Mouse (Mus musculus) heart, adult 2 months (tissue): ENCODE data around the gene Mbnl2. TPM values are rescaled to one million over a fixed set of nuclear protein-coding genes. Genes with fewer than 3 reads are reported as not detected.

Experiments used
- DNase-seq, 2 experiments: peaks; one replicate each; pipeline ENCODE4 v3.0.0; 2021
- H3K27ac ChIP-seq: fragments of 200-600 bp; 2 replicates; pipeline ENCODE4 v1.8.1; 2022
- H3K27me3 ChIP-seq: fragments of 200-500 bp; 2 replicates; pipeline ENCODE4 v1.6.1; 2012; ENCODE audit warnings: mild to moderate bottlenecking, low read length, inconsistent platforms, mixed read lengths; ENCODE audit not compliant: control insufficient read depth, insufficient read depth
- H3K36me3 ChIP-seq: fragments of 200-500 bp; 2 replicates; pipeline ENCODE4 v1.6.1; 2012; ENCODE audit warnings: low read length, inconsistent platforms; ENCODE audit not compliant: control insufficient read depth, insufficient read depth
- H3K4me1 ChIP-seq: fragments of 200-500 bp; 2 replicates; pipeline ENCODE4 v1.6.1; 2011; ENCODE audit warnings: low read length; ENCODE audit not compliant: control insufficient read depth, insufficient read depth
- H3K4me3 ChIP-seq: fragments of 200-600 bp; 2 replicates; pipeline ENCODE4 v1.8.1; 2022
- H3K79me2 ChIP-seq: fragments of 200-500 bp; replicated peaks from 2 replicates; pipeline ENCODE4 v1.6.1; 2012; ENCODE audit warnings: mild to moderate bottlenecking, inconsistent platforms, low read length, moderate library complexity, mixed read lengths; ENCODE audit not compliant: control insufficient read depth, insufficient read depth
- H3K9ac ChIP-seq: fragments of 200-500 bp; 2 replicates; pipeline ENCODE4 v1.6.1; 2012; ENCODE audit warnings: low read depth, mild to moderate bottlenecking, control low read depth, inconsistent platforms, low read length, mixed read lengths
- CTCF ChIP-seq: fragments of 200-600 bp; IDR thresholded peaks from 2 replicates; pipeline ENCODE4 v1.8.1; 2022; ENCODE audit warnings: antibody characterized with exemption, mild to moderate bottlenecking, moderate library complexity
- EP300 ChIP-seq: fragments of 200-500 bp; IDR thresholded peaks from 2 replicates; pipeline ENCODE4 v1.6.1; 2011; ENCODE audit warnings: low read depth, low read length, control low read depth; ENCODE audit not compliant: insufficient read depth
- POLR2A ChIP-seq: fragments of 200-500 bp; IDR thresholded peaks from 2 replicates; pipeline ENCODE4 v1.6.1; 2011; ENCODE audit warnings: mild to moderate bottlenecking, low read depth, low read length, control low read depth; ENCODE audit not compliant: insufficient read depth
- WGBS: fragments of 180-500 bp; shearing (Covaris S2); methylation state at CpG from one replicate; pipeline ENCODE4 v1.1.7; 2018; 5-methylcytosine and 5-hydroxymethylcytosine counted together
- intact Hi-C: fragments of 180-260 bp; cut with DNase I; formaldehyde crosslinking; loops from one replicate; pipeline ENCODE4 v1.15.1; 2025
- polyA plus RNA-seq: library from polyadenylated mRNA; depleted of rRNA; stranded (reverse); fragments of >200 nt; gene quantifications from 2 replicates; pipeline ENCODE4 v1.2.3, GENCODE M21; 2012
- total RNA-seq, 2 experiments: library from RNA; stranded (reverse); gene quantifications; 2 replicates each; pipeline ENCODE4 v1.2.3; 2021

Mbnl2 gene
- total and polyA plus RNA-seq, 3 experiments = 91.1 to 258 (median 221) TPM

DNA sequence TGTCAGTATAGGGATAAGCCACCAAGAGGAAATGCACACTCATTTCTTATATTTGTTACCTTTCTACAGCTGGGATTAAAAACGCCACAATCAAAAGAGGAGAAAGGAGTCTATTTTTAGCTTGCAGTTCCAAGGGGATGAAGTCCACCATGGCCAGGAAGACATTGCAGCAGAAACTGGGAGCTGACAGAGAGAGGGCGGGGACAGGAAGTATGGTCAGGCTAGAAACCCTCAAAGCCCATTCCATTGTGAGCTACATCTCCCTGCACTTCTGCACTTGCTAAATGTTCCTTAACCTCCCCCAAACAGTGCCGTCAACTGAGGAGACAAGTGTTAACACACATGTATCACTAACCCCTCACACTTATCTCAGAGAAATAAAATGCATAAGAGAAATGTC is 5.4 kb upstream of the Mbnl2 start:
- intact Hi-C loops = loop anchor here (5.0 kb wide), 1 partner anchor 207 kb away; the partner anchor contains the start of gene Rap2a
- Histone ChIP-seq H3K4me1 (no peaks in the 10 kb centered on the region; the same call in 1 of the 2 replicates), H3K4me3 (no peak overlapping the region), H3K27me3 (no peaks in the 10 kb centered on the region), H3K27ac (no peak overlapping the region), H3K9ac (no peak overlapping the region), H3K36me3 (no peaks in the 10 kb centered on the region), H3K79me2 (no peaks in the 10 kb centered on the region)
- TF ChIP-seq CTCF (no peak), EP300 (no peak), POLR2A (no peak)
- DNase-seq = peak in 1 of 2 experiments; percentile 16
- WGBS = 36% methylated on average over 3 of the region's 3 CpGs

- WGBS = 67% methylated on average over 4 of the region's 4 CpGs
These were observed 4.8 kb upstream of the Mbnl2 start for GRCm38 (mm10) chr14:120270633-120271032.

GRCm38 (mm10) chr14:120271096-120271495 is 4.4 kb upstream of the Mbnl2 start:
- H3K27ac ChIP-seq = no peak overlapping the region
- TF ChIP-seq POLR2A = no peak
- TF ChIP-seq EP300 = no peak
- no peak for TF ChIP-seq CTCF

More at GRCm38 (mm10) chr14:120270633-120271032, 4.8 kb upstream of the Mbnl2 start:
- Histone ChIP-seq H3K4me3 (no peak overlapping the region), H3K36me3 (no peaks in the 10 kb centered on the region), H3K4me1 (no peaks in the 10 kb centered on the region; the same call in 1 of the 2 replicates), H3K79me2 (no peaks in the 10 kb centered on the region), H3K27ac (no peak overlapping the region), H3K27me3 (no peaks in the 10 kb centered on the region), H3K9ac (no peak overlapping the region)
- DNase-seq = peak in 1 of 2 experiments; percentile 3
- TF ChIP-seq CTCF = no peak
- no peak for TF ChIP-seq EP300
- intact Hi-C loops = loop anchor here (5.0 kb wide), 1 partner anchor 207 kb away; the partner anchor contains the start of gene Rap2a

DNA sequence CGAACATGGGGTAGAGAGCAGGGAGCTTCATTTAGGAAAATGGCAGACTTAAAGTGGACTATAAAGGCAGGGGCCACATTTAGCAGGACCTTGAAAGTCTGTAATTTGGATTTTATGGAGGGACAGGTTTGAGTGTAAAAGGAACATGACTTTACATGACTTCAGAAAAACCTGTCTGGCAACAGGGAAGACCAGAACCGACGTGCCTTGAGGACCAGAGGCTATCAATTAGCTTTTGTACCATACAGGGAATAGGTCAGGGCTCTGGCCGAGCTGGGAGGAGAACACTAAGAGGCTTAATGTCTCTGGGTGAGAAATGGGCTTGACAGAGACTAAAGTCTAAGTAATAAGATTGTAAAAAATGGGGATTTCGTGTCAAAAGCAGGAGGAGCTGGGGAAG is 1.7 kb upstream of the Mbnl2 start:
- WGBS = 79% methylated on average over 5 of the region's 5 CpGs
- H3K36me3 ChIP-seq = no peaks in the 10 kb centered on the region
- H3K27me3 ChIP-seq = no peaks in the 10 kb centered on the region
- peak in 1 of 2 experiments; percentile 4 for DNase-seq
- H3K79me2 ChIP-seq = no peaks in the 10 kb centered on the region; the same call in 1 of the 2 replicates
- peaks cover under 1% of the 10 kb centered on the region; the same call in 1 of the 2 replicates for H3K4me1 ChIP-seq
- no peak overlapping the region for H3K4me3 ChIP-seq
- intact Hi-C loops = loop anchor here (5.0 kb wide), 1 partner anchor 204 kb away; the partner anchor contains the start of gene Rap2a
- H3K9ac ChIP-seq = no peak overlapping the region
- no peak overlapping the region for H3K27ac ChIP-seq
- no peak for TF ChIP-seq CTCF
- TF ChIP-seq EP300 = no peak
- TF ChIP-seq POLR2A = no peak

More at GRCm38 (mm10) chr14:120271096-120271495, 4.4 kb upstream of the Mbnl2 start:
- H3K27me3 ChIP-seq = no peaks in the 10 kb centered on the region
- H3K4me3 ChIP-seq = no peak overlapping the region
- H3K4me1 ChIP-seq = no peaks in the 10 kb centered on the region; the same call in 1 of the 2 replicates
- H3K79me2 ChIP-seq = no peaks in the 10 kb centered on the region
- no peaks in the 10 kb centered on the region for H3K36me3 ChIP-seq
- peak in 1 of 2 experiments; percentile 11 for DNase-seq
- 85% methylated on average over 8 of the region's 8 CpGs for WGBS
- intact Hi-C loops = loop anchor here (5.0 kb wide), 1 partner anchor 206 kb away; the partner anchor contains the start of gene Rap2a
- H3K9ac ChIP-seq = no peak overlapping the region

DNA sequence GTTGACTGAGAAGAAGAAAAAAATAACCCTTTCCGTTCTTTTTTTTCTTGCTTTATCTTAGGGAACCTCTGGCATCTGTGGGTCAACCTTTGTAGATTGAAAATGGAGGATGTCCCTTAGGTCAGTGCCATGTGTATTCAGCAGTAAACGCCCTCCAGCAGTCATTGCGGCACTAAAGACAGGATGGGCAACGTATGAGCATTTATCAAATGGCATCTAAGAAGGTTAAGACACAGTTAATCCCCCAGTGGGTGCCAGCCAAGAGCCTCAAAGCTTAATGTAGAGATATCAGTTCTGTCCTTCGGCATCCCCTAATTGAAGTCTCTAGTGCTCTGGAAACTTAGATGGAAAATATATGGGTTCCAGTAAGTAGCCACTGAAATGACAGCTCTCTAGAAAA is 723 bp upstream of the Mbnl2 start:
- DNase-seq = no peak

More for the DNA sequence above, 723 bp upstream of the Mbnl2 start:
- Histone ChIP-seq H3K4me1 (peaks cover 7% of the 10 kb centered on the region), H3K27me3 (no peaks in the 10 kb centered on the region), H3K27ac (peak overlapping the region; percentile 92), H3K36me3 (peaks cover 5% of the 10 kb centered on the region), H3K4me3 (peak overlapping the region; percentile 70), H3K9ac (no peak overlapping the region), H3K79me2 (no peaks in the 10 kb centered on the region; the same call in none of the 2 replicates)
- no peak for TF ChIP-seq CTCF
- no peak for TF ChIP-seq EP300
- no peak for TF ChIP-seq POLR2A
- 43% methylated on average over 5 of the region's 5 CpGs for WGBS
- intact Hi-C loops = loop anchor here (5.0 kb wide), 2 partner anchors 63 to 203 kb away; partner anchors contain the start of gene Rap2a
